Mouse (Mus musculus) intestine, embryonic 15.5 days (tissue): ENCODE results near the gene Bbs9. TPM values are rescaled to one million over a fixed set of nuclear protein-coding genes. Genes with fewer than 3 reads are reported as not detected.

ENCODE experiments used
- ATAC-seq: fragments of 200-750 bp; cut with Nextera tagmentation; 2 replicates; pipeline ENCODE4 v1.8.0; 2017; ENCODE audit warnings: moderate TSS enrichment, moderate library complexity
- H3K27ac ChIP-seq: fragments of 300-500 bp; sonication (generic); 2 replicates; pipeline ENCODE4 v1.5.1; 2015; ENCODE audit warnings: mild to moderate bottlenecking, inconsistent platforms
- H3K27me3 ChIP-seq: fragments of 300-500 bp; sonication (generic); replicated peaks from 2 replicates; pipeline ENCODE4 v1.6.1; 2015; ENCODE audit warnings: inconsistent platforms
- H3K36me3 ChIP-seq: fragments of 300-500 bp; sonication (generic); 2 replicates; pipeline ENCODE4 v1.6.1; 2015; ENCODE audit warnings: inconsistent platforms
- H3K4me1 ChIP-seq: fragments of 300-500 bp; sonication (generic); replicated peaks from 2 replicates; pipeline ENCODE4 v1.6.1; 2015; ENCODE audit warnings: inconsistent platforms
- H3K4me2 ChIP-seq: fragments of 300-500 bp; sonication (generic); replicated peaks from 2 replicates; pipeline ENCODE4 v1.6.1; 2015; ENCODE audit warnings: mild to moderate bottlenecking, inconsistent platforms
- H3K4me3 ChIP-seq: fragments of 300-500 bp; sonication (generic); replicated peaks from 2 replicates; pipeline ENCODE4 v1.5.1; 2015; ENCODE audit warnings: inconsistent platforms
- H3K9ac ChIP-seq: fragments of 300-500 bp; sonication (generic); 2 replicates; pipeline ENCODE4 v1.6.1; 2015; ENCODE audit warnings: inconsistent platforms
- H3K9me3 ChIP-seq: fragments of 300-500 bp; sonication (generic); 2 replicates; pipeline ENCODE4 v1.6.1; 2016; ENCODE audit warnings: inconsistent platforms
- WGBS: fragments of 180-500 bp; shearing (Covaris S2); methylation state at CpG from one replicate; pipeline ENCODE4 v1.1.7; 2015; 5-methylcytosine and 5-hydroxymethylcytosine counted together
- polyA plus RNA-seq: library from polyadenylated mRNA; unstranded; fragments of >200 nt; fragmentation: Nextera tagmentation; extraction: Ambion mirVana; gene quantifications from 2 replicates; pipeline ENCODE4 v1.2.1, GENCODE M21; 2015

Gene Bbs9
- polyA plus RNA-seq, 1 experiment from 2014 or later: 13.1 TPM

DNA sequence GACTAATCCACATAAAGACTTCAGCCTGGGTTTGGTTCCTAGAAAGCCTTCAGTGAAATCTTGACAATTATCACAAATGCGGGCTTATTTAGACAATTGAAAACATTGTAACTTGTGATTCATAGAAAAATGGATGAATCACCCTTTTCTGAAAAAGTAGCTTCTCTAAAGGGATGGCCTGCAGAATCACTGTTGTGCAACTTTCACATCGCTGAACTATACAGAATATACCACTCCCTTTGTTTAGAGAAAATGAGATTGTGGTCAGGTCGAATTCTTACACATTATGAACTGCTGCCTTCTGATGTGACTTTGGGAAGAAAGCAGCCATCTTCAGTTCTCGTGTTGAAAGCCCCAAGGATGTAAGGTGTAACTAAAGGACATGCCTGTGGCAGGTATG is 313.3 kb downstream of the Bbs9 start:
- Histone ChIP-seq H3K4me2 (no peak overlapping the region), H3K27me3 (no peaks in the 10 kb centered on the region), H3K36me3 (no peaks in the 10 kb centered on the region), H3K9ac (no peak overlapping the region), H3K9me3 (no peaks in the 10 kb centered on the region), H3K27ac (no peak overlapping the region), H3K4me3 (no peak overlapping the region), H3K4me1 (no peaks in the 10 kb centered on the region)
- no peak for ATAC-seq
- 89% methylated on average over 4 of the region's 4 CpGs for WGBS

DNA sequence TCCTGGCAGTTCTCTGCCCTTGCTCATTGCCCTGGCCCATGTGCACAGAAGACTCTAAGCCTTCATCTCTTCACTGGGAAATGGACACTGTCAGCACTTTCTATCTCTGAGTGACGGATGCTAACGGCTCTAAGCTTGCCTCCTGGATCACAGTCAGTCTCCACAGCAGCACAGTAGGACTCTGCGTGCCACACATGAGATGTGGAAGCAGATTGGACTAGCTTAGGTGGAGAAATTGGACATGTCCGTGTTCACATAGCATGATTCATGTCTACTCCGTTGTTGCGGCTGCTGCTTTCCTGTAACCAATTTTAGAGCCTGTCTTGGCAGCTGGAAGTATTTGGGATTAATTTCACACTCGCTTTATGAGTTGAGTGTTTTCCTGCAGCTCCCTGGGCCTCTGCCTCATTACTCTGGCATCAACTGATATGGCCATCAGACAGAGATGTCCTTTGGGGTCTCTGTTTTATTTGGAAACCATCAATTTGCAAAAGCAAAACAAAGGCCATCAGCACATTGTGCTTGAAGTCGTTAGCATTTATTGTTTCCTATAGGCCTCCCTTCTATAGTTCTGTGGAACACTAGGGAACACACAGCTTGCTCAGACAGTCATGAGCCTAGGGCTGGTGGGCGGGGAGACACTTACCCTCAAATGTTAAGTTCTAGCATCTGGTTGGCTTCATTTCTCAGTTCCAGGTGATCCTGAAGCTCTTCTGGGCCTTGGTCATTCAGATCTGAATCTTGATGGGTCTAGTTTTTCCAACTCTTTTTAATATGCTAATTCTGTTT is 314.1 kb downstream of the Bbs9 start:
- H3K4me3 ChIP-seq: no peak overlapping the region
- no peak for ATAC-seq
- no peaks in the 10 kb centered on the region for H3K36me3 ChIP-seq
- no peaks in the 10 kb centered on the region for H3K27me3 ChIP-seq
- no peak overlapping the region for H3K27ac ChIP-seq
- H3K9ac ChIP-seq: no peak overlapping the region
- H3K4me2 ChIP-seq: no peak overlapping the region
- H3K9me3 ChIP-seq: no peaks in the 10 kb centered on the region
- 79% methylated on average over 9 of the region's 9 CpGs for WGBS
- no peaks in the 10 kb centered on the region for H3K4me1 ChIP-seq

DNA sequence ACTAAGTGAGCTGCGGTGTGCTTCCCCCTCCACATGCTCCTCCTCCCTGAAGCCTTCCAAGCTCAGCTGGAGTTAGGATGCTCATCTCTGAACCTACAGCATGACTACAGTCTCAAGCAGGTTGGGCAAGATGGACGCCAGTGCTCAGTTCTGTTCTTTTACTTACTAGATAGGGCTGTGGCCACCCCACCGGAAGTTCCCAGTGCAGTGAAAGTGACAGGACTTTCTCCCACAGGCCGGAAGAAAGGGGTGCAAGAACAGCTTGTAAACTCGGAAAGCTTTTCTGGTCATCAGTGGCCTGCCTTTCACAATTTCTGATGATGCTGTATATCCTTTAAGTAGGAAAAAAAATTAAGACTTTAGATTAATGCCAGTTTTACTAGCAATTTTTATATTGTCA is 315.7 kb downstream of the Bbs9 start:
- H3K9ac ChIP-seq: no peak overlapping the region
- WGBS: 88% methylated on average over 5 of the region's 5 CpGs
- no peak overlapping the region for H3K4me3 ChIP-seq
- H3K9me3 ChIP-seq: no peaks in the 10 kb centered on the region
- no peak overlapping the region for H3K27ac ChIP-seq
- H3K36me3 ChIP-seq: no peaks in the 10 kb centered on the region
- no peaks in the 10 kb centered on the region for H3K27me3 ChIP-seq
- H3K4me2 ChIP-seq: no peak overlapping the region
- no peak for ATAC-seq
- H3K4me1 ChIP-seq: no peaks in the 10 kb centered on the region

DNA sequence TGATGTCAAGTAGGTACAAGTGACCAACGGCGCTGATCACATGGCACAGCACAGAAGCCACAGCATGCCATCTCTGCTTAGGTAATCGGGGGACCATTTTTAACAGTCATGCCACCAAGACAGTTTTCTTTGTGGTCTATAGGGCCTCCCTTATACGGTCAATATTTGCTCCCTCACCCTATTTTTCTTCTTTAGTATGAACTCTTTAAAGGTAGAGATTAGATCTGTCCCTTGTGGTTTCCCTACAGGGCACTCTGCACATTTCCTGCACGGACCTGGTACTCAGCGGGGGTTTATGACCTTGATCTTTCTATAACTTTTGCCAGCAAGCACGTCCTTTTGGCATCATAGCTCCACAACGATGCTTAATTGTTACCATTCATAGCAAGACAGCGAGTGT is 316.2 kb downstream of the Bbs9 start:
- H3K9me3 ChIP-seq: no peaks in the 10 kb centered on the region
- H3K36me3 ChIP-seq: no peaks in the 10 kb centered on the region
- H3K4me1 ChIP-seq: no peaks in the 10 kb centered on the region
- H3K27ac ChIP-seq: no peak overlapping the region
- no peak overlapping the region for H3K4me2 ChIP-seq
- no peak overlapping the region for H3K4me3 ChIP-seq
- H3K27me3 ChIP-seq: no peaks in the 10 kb centered on the region
- WGBS: 86% methylated on average over 9 of the region's 9 CpGs
- no peak overlapping the region for H3K9ac ChIP-seq
- no peak for ATAC-seq

DNA sequence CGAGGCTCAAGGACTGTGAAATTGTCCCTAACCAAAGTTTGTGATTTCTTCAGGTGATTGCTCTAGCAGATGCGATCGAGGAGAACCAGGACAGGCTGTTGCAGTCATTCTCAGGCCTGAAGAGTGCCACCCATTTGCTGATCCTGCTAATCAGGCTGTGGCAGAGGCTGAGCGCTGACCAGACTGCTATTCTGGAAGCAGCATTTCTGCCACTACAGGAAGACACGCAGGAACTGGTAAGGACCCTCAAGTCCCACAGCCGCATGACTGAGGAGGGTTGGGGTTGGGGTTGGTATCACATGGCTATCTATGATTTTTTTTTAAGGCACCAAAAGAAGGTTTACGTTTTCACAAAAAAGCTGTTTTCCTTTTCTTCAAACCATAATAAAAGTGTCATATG is 318.2 kb downstream of the Bbs9 start:
- WGBS: 59% methylated on average over 7 of the region's 7 CpGs
- Histone ChIP-seq H3K27me3 (no peaks in the 10 kb centered on the region), H3K9me3 (no peaks in the 10 kb centered on the region), H3K36me3 (no peaks in the 10 kb centered on the region), H3K4me1 (no peaks in the 10 kb centered on the region), H3K9ac (no peak overlapping the region), H3K27ac (no peak overlapping the region), H3K4me3 (no peak overlapping the region), H3K4me2 (no peak overlapping the region)
- no peak for ATAC-seq

DNA sequence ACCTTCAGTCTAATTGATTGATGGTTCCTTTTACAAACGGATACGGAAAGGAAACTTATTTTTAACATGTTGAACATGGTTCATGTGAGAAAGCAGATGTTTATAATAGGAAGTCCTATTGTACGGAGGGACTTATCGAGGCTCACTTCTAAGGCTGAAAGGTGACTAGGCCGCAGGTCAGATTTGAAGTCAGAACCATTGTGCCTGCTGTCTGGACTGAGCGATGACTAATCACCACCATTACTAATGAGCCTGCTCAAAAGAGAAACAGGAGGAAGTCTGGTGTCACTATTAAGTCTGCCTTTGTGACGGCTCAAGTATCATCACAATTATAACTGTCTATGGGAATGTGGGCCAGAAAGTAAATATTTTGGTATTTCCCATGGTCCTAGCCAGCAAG is 325.2 kb downstream of the Bbs9 start:
- H3K4me1 ChIP-seq: no peaks in the 10 kb centered on the region
- no peak overlapping the region for H3K4me3 ChIP-seq
- no peak overlapping the region for H3K9ac ChIP-seq
- no peak overlapping the region for H3K27ac ChIP-seq
- no peak for ATAC-seq
- 56% methylated on average over 7 of the region's 7 CpGs for WGBS
- no peaks in the 10 kb centered on the region for H3K9me3 ChIP-seq
- no peaks in the 10 kb centered on the region for H3K27me3 ChIP-seq
- H3K36me3 ChIP-seq: no peaks in the 10 kb centered on the region
- no peak overlapping the region for H3K4me2 ChIP-seq

DNA sequence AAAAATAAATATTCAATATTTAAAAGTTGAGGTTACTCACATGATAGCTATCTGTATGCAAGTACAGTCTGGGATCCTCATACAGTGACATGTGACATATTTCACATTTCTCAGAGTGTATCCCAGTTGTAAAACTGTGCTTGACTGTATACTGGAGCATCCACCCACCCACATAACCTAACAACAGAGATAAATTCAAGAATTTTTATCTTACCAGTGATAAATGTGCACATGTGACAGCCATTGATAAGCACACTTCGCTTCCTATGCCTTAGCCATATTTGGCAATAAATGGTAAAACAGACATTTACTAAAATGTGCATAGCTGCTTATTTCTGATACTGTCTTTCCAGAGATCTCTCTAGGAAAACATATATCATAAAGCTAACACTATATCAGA is 330.5 kb downstream of the Bbs9 start:
- no peak for ATAC-seq
- H3K4me3 ChIP-seq: no peak overlapping the region
- no peaks in the 10 kb centered on the region for H3K27me3 ChIP-seq
- 73% methylated on average over 1 of the region's 1 CpGs for WGBS
- H3K27ac ChIP-seq: no peak overlapping the region
- H3K4me2 ChIP-seq: no peak overlapping the region
- no peak overlapping the region for H3K9ac ChIP-seq
- no peaks in the 10 kb centered on the region for H3K9me3 ChIP-seq
- no peaks in the 10 kb centered on the region for H3K4me1 ChIP-seq
- no peaks in the 10 kb centered on the region for H3K36me3 ChIP-seq

DNA sequence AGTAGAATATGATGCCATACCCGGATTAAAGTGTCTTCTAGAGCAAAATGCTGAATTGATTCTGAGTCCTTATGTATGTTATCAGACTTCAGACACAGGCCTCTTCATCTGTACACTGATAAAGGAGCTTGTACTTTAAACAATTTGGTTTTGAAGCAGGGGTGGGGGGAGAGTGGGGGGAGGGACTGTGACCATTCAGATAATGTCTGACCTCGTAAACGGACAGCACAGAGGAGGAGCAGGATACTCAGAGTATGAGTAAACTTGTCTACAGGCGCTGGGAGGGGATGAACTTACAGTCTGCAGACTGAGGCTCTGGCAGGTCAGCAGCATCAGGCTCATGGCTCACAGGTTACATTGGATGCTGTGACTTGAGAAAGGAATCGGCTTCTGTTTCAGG is 331.0 kb downstream of the Bbs9 start:
- Histone ChIP-seq H3K9ac (no peak overlapping the region), H3K27ac (no peak overlapping the region), H3K9me3 (no peaks in the 10 kb centered on the region), H3K4me2 (no peak overlapping the region), H3K36me3 (no peaks in the 10 kb centered on the region), H3K4me3 (no peak overlapping the region), H3K27me3 (no peaks in the 10 kb centered on the region), H3K4me1 (no peaks in the 10 kb centered on the region)
- 36% methylated on average over 5 of the region's 5 CpGs for WGBS
- no peak for ATAC-seq

DNA sequence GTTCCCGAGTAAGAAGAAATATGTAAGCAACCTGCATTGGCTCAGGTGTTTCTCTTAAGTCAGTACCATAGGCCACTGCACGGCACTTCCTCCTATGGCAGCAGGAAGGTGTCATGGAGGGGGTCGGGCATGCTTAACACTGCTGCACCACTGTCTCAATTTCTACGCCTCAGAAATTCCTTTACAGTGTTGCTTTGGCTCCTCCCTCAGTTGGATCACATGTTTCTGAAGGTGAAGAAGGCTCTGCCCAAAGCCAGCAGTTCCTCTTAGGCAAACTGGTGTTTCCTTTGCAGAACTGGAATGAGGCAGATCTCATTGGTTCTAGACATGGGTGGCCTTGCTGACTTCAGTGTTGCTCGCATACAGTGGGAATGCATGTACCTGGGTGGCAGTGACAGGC is 332.2 kb downstream of the Bbs9 start:
- Histone ChIP-seq H3K9me3 (no peaks in the 10 kb centered on the region), H3K9ac (no peak overlapping the region), H3K27me3 (no peaks in the 10 kb centered on the region), H3K27ac (no peak overlapping the region), H3K4me2 (no peak overlapping the region), H3K4me1 (no peaks in the 10 kb centered on the region), H3K4me3 (no peak overlapping the region), H3K36me3 (no peaks in the 10 kb centered on the region)
- 83% methylated on average over 5 of the region's 5 CpGs for WGBS
- ATAC-seq: no peak

DNA sequence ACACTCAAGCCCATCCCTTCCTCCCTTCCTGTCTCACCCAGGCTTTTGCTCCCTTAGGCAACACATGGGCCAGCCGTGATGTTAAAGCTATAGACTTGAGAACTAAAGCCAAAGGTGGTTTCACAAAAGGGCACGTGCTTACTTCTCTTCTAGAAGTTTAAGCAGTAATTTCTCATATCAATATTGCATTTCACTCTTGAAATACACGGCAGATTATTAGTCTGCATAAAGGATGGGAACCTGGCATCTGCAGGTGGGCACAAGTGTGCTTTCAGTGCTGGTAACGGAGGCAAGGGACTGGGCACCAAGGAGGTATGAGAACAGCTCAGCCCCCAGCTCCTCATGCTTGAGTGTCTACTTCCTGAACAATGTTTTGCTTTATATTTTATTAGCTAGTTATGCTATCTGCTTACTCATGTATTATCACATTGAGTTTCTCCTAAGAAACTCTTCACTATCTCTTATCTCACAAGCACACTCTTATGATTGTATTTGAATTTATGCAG is 334.2 kb downstream of the Bbs9 start:
- H3K9me3 ChIP-seq: no peaks in the 10 kb centered on the region
- H3K9ac ChIP-seq: no peak overlapping the region
- no peak for ATAC-seq
- H3K4me1 ChIP-seq: no peaks in the 10 kb centered on the region
- H3K4me3 ChIP-seq: no peak overlapping the region
- no peaks in the 10 kb centered on the region for H3K27me3 ChIP-seq
- WGBS: 87% methylated on average over 4 of the region's 4 CpGs
- no peaks in the 10 kb centered on the region for H3K36me3 ChIP-seq
- H3K4me2 ChIP-seq: no peak overlapping the region
- H3K27ac ChIP-seq: no peak overlapping the region

DNA sequence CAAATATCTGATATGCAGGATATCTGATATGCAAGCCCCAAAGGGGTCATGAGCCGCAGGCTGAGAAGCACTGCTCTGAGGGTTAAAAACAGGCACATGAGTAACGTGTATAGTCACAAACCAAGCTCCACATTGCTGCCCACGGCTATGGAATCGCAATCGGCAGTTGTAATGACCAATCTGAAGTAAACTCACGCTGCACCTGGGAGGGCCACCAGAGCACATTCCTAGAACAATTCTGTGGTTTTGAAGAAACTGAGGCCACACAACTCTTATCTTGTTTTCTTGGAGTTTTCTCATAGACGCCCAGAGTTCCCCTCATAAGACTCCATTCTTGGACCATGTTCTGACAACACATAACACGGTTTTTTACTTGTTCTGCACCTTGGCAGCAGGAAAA is 334.9 kb downstream of the Bbs9 start:
- Histone ChIP-seq H3K4me1 (no peaks in the 10 kb centered on the region), H3K36me3 (no peaks in the 10 kb centered on the region), H3K9me3 (no peaks in the 10 kb centered on the region), H3K4me3 (no peak overlapping the region), H3K4me2 (no peak overlapping the region), H3K27ac (no peak overlapping the region), H3K9ac (no peak overlapping the region), H3K27me3 (no peaks in the 10 kb centered on the region)
- WGBS: 92% methylated on average over 8 of the region's 8 CpGs
- ATAC-seq: no peak

DNA sequence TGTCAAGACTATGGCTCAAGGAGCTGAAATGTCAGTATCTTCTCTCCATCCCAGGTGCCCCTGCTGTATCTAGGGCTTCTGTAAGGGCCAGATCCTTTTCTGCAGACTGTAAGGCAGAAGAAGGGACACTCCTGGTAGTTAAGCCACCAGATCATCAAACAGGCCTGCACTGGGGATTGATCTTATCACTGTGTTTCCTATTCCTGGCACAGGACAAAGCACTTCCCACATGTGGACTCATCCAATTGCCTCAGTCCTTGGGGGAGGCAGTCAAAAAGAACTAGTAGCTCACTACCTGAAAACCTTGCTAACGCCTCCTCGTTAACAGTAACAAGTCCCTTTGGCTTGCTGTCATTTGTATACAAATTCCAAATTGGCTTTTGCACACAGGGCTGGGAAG is 336.4 kb downstream of the Bbs9 start:
- no peak for ATAC-seq
- 84% methylated on average over 2 of the region's 2 CpGs for WGBS
- no peak overlapping the region for H3K4me2 ChIP-seq
- no peak overlapping the region for H3K9ac ChIP-seq
- H3K4me1 ChIP-seq: no peaks in the 10 kb centered on the region
- no peaks in the 10 kb centered on the region for H3K9me3 ChIP-seq
- no peaks in the 10 kb centered on the region for H3K27me3 ChIP-seq
- no peak overlapping the region for H3K27ac ChIP-seq
- no peak overlapping the region for H3K4me3 ChIP-seq
- no peaks in the 10 kb centered on the region for H3K36me3 ChIP-seq

DNA sequence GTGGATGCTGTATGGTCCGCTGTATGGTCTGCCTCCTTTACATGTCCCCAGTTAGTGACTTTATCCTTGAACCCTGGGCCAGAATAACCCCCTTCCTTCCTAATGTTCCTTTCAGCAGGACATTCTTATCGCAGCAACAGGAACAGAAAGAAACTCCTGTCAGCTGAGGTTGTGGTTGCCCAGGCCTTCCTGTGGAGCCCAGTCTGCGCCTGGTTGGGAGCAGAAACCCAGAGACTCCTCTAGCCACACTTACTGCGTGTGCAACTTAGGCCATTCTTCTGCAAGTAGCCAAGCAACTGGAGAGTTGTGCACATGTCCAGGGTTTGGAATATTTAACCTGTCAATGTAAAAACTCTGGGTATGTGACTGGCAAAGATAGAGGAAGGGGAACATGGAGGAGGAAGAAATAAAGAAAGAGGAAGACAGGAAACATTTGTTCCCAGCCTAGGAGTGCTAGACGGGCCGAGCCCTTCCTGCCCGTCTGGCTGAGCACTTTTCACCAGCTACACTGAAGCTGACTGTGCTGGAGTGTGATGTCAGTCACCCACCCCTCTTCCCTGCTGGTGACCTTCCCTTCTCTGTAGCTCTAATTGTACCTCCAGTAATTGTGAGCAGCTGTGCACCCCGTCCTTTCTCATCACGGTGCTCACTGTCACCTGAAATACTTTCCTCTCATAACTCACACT is 339.0 kb downstream of the Bbs9 start:
- no peaks in the 10 kb centered on the region for H3K27me3 ChIP-seq
- H3K27ac ChIP-seq: no peak overlapping the region; the same call in 1 of the 2 replicates
- ATAC-seq: no peak; the same call in 1 of the 2 replicates
- H3K4me1 ChIP-seq: no peaks in the 10 kb centered on the region
- H3K9ac ChIP-seq: no peak overlapping the region
- 54% methylated on average over 9 of the region's 9 CpGs for WGBS
- H3K9me3 ChIP-seq: no peaks in the 10 kb centered on the region
- H3K4me2 ChIP-seq: no peak overlapping the region
- H3K4me3 ChIP-seq: no peak overlapping the region
- no peaks in the 10 kb centered on the region for H3K36me3 ChIP-seq
